Mouse (Mus musculus): Measurements from ENCODE around the gene Cavin4. TPM values are rescaled to one million over a fixed set of nuclear protein-coding genes. Genes with fewer than 3 reads are reported as not detected.

Gene Cavin4
- polyA plus RNA-seq (2014; fragmentation: Illumina TruSeq; extraction: RNeasy Lipid Tissue Mini Kit (QIAGEN cat#74804); ENCODE audit: low read depth, low replicate concordance) = 1.1 TPM

GRCm38 (mm10) chr4:48663271-48663670 lies at the start of gene Cavin4:
Gene Cavin4, plus strand, starts transcription at chr4:48663514.

Other genes starting within 250 kb of the Cavin4 start
- 57.3 TPM for gene Tex10, start 190.1 kb upstream of the Cavin4 start, polyA plus RNA-seq (2014; fragmentation: Illumina TruSeq; extraction: RNeasy Lipid Tissue Mini Kit (QIAGEN cat#74804); ENCODE audit: low read depth, low replicate concordance)
- gene Msantd3, start 123.6 kb upstream of the Cavin4 start, polyA plus RNA-seq (2014; fragmentation: Illumina TruSeq; extraction: RNeasy Lipid Tissue Mini Kit (QIAGEN cat#74804); ENCODE audit: low read depth, low replicate concordance) = 21.8 TPM
- 12.2 TPM for gene Tmeff1, start 78.3 kb upstream of the Cavin4 start, polyA plus RNA-seq (2014; fragmentation: Illumina TruSeq; extraction: RNeasy Lipid Tissue Mini Kit (QIAGEN cat#74804); ENCODE audit: low read depth, low replicate concordance)